Mouse (Mus musculus): ENCODE measurements around the gene Gclm. TPM values are rescaled to one million over a fixed set of nuclear protein-coding genes. Genes with fewer than 3 reads are reported as not detected.
"Not testable (repeated sequence)": the region's sequence is repeated elsewhere in the genome, so short reads cannot be mapped to it uniquely, and the experiment has no call there.

The Gclm gene
- polyA plus RNA-seq, 1 experiment from 2014 or later, result 51.2 TPM

DNA sequence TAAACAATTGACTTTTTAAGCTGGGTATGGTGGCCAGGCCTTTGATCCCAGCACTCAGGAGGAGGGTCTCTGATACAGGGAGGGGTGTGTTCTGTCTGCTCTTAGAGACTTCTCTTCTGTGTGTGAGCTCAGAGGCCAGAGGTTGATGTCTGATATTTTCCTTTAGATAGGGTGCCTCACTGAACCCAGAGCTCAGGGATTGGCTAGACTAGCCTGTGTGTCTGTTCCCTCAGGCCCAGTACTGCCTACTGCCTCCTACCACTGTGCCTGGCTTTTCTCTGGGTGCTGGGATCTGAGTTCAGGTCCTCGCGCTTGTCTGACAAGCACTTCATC is 2.4 kb downstream of the Gclm start:
- no peak overlapping the region for H3K9ac ChIP-seq (replicated peaks; ENCODE audit: low read depth, low read length)
- no peak overlapping the region for H3K4me3 ChIP-seq (replicated peaks; ENCODE audit: low read length)
- H3K27me3 ChIP-seq (replicated peaks; ENCODE audit: control insufficient read depth, insufficient read depth, low read length), result no peaks in the 10 kb centered on the region
- H3K4me1 ChIP-seq (replicated peaks; ENCODE audit: control insufficient read depth, insufficient read depth, low read length), result peaks cover 15% of the 10 kb centered on the region
- H3K4me2 ChIP-seq (ENCODE audit: low read length), result no peak overlapping the region
- H3K36me3 ChIP-seq (ENCODE audit: control insufficient read depth, insufficient read depth), result no peaks in the 10 kb centered on the region
- no peak for ATAC-seq
- no peak overlapping the region for H3K27ac ChIP-seq (ENCODE audit: low read length)
- WGBS, result 100% methylated on average over 2 of the region's 2 CpGs
- no peaks in the 10 kb centered on the region; the same call in 1 of the 2 replicates for H3K9me3 ChIP-seq (ENCODE audit: control insufficient read depth, low read length)

DNA sequence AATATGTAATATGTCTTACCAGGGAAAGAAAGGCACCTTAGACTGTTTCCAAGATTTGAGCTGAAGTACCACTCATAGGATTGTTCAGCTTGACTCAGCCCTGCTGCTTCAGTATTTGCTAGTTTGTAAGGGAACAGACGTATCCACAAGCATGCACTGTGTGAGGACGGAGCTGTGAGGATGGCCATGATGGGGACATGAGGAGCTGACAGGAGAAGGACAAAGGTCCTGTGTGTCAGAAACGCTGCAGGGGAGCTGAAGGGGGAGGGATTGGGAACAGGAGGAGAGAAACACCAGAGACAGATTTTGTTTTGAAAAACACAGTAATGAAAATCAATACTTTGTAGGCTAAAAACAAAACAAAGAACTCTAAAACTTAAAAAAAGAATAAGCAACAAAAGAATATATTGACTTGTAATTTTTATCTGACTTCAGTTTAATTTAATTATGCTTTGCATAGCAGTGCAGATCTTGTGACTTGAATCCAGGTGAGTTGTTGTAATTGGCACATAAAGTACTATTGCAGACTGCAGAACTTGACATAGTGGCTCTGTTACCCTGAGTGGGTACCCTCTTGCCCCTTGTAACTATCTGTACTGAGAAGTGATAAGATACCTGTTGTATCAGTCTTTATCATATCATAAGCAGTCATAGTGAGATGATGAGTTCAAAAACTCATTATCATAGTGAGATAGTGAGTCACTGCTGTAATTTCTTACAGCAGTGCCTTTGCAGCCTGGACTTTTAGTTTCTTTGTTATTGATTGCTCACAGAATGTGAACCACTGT is 7.3 kb downstream of the Gclm start:
- Histone ChIP-seq H3K4me2 (ENCODE audit: low read length) (no peak overlapping the region), H3K9ac (replicated peaks; ENCODE audit: low read depth, low read length) (no peak overlapping the region), H3K36me3 (ENCODE audit: control insufficient read depth, insufficient read depth) (no peaks in the 10 kb centered on the region), H3K9me3 (ENCODE audit: control insufficient read depth, low read length) (no peaks in the 10 kb centered on the region; the same call in 1 of the 2 replicates), H3K27me3 (replicated peaks; ENCODE audit: control insufficient read depth, insufficient read depth, low read length) (no peaks in the 10 kb centered on the region), H3K4me1 (replicated peaks; ENCODE audit: control insufficient read depth, insufficient read depth, low read length) (peaks cover 3% of the 10 kb centered on the region), H3K27ac (ENCODE audit: low read length) (no peak overlapping the region), H3K4me3 (replicated peaks; ENCODE audit: low read length) (no peak overlapping the region)
- 47% methylated on average over 3 of the region's 3 CpGs for WGBS
- no peak for ATAC-seq

DNA sequence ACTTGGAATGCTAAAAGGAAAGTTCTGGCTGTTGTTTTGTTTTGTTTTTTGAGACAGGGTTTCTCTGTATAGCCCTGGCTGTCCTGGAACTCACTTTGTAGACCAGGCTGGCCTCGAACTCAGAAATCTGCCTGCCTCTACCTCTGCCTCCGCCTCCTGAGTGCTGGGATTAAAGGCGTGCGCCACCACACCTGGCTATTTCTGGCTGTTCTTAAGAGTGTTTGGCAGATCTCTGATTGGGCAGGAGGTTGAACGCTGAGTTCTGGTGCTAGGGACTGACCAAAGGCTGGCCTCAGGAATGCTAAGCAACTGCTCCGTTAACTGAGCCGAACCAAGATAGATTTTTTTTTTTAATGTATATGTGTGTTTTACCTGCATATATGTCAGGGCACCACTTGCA is 8.7 kb downstream of the Gclm start:
- H3K27ac ChIP-seq (ENCODE audit: low read length); H3K36me3 ChIP-seq (ENCODE audit: control insufficient read depth, insufficient read depth); H3K4me2 ChIP-seq (ENCODE audit: low read length); H3K9me3 ChIP-seq (ENCODE audit: control insufficient read depth, low read length); H3K4me3 ChIP-seq (replicated peaks; ENCODE audit: low read length); H3K4me1 ChIP-seq (replicated peaks; ENCODE audit: control insufficient read depth, insufficient read depth, low read length); ATAC-seq; H3K9ac ChIP-seq (replicated peaks; ENCODE audit: low read depth, low read length); H3K27me3 ChIP-seq (replicated peaks; ENCODE audit: control insufficient read depth, insufficient read depth, low read length): not testable (repeated sequence)
- WGBS, result 89% methylated on average over 7 of the region's 7 CpGs

DNA sequence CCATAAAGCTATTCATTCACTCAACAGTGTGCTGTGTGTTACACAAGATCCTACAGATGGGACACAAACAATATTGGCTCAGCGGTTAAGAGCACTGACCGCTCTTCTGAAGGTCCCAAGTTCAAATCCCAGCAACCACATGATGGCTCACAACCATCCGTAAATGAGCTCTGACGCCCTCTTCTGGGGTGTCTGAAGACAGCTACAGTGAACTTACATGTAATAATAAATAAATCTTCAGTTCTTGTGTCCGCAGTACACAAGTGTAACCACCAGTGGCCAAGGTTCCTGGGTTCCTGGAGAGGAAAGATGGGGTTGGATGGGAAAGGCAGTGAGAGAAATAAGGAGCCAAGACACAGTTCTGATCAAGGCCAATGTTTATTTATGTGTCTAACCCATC is 24.6 kb downstream of the Gclm start:
- no peak for ATAC-seq
- 72% methylated on average over 5 of the region's 5 CpGs for WGBS
- peaks cover 4% of the 10 kb centered on the region for H3K4me1 ChIP-seq (replicated peaks; ENCODE audit: control insufficient read depth, insufficient read depth, low read length)

DNA sequence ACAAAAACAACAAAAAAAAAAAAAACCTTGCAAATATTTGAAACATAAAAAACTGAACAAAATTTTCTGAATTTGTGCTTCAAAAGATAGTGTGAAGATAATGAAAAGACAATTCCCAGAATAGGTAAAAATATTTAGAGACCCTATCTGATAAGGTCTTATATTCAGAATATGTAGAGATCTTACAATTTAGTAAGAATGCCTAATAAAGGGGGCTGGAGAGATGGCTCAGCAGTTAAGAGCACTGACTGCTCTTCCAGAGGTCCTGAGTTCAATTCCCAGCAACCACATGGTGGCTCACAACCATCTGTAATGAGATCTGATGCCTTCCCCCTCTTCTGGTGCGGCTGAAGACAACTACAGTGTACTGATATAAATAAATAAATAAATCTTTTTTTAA is 27.2 kb downstream of the Gclm start:
- WGBS, result 67% methylated on average over 1 of the region's 1 CpGs

More for the DNA sequence above, 24.6 kb downstream of the Gclm start:
- Histone ChIP-seq H3K9ac (replicated peaks; ENCODE audit: low read depth, low read length) (no peak overlapping the region), H3K4me3 (replicated peaks; ENCODE audit: low read length) (no peak overlapping the region), H3K36me3 (ENCODE audit: control insufficient read depth, insufficient read depth) (peaks cover 4% of the 10 kb centered on the region; the same call in 1 of the 2 replicates), H3K9me3 (ENCODE audit: control insufficient read depth, low read length) (no peaks in the 10 kb centered on the region), H3K4me2 (ENCODE audit: low read length) (no peak overlapping the region), H3K27ac (ENCODE audit: low read length) (no peak overlapping the region), H3K27me3 (replicated peaks; ENCODE audit: control insufficient read depth, insufficient read depth, low read length) (no peaks in the 10 kb centered on the region)

DNA sequence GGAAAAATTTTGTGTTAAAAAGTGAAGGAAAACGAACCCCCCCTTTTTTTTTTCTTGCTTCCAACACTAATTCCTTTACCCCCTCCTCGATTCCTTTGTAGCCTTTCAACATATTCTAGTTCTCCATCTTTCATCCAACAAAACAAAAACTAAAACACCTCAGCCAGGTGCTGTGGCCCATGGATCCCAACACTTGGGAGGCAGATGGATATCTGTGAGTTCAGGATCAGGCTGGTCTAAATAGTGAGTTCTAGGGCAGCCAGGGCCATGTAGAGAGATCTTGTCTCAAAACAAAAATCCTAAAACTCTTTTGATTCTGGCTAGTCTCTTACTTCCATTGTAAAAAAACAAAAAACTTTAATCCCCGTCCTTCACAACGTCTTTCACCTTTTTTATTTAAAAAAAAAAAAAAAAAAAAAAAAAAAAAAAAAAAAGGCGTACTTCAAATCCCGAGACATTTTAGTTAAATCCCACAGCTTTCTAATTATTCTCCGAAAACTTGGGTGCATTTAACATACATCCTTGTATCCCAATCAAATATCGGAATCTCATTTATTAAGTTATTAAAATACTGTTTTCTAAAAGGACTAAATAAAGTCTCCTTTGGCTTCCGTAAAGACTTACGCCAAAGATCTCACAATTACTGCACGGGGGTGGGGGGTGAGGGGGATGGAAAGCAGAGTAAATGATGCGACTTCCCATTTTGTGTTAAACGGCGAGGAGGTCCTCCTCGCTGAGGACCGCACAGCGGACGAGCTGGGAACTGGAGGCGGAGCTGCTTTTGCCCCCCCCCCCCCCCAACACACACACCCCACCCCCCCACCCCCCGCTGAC is 28.3 kb downstream of the Gclm start:
- WGBS, result 8% methylated on average over 18 of the region's 20 CpGs
- H3K9ac ChIP-seq (replicated peaks; ENCODE audit: low read depth, low read length), result peak overlapping the region; percentile 93
- ATAC-seq, result no peak
- H3K36me3 ChIP-seq (ENCODE audit: control insufficient read depth, insufficient read depth), result peaks cover 3% of the 10 kb centered on the region; the same call in 1 of the 2 replicates
- peak overlapping the region; percentile 44 for H3K4me2 ChIP-seq (ENCODE audit: low read length)
- H3K4me3 ChIP-seq (replicated peaks; ENCODE audit: low read length), result peak overlapping the region; percentile 97
- H3K9me3 ChIP-seq (ENCODE audit: control insufficient read depth, low read length), result no peaks in the 10 kb centered on the region
- peaks cover 34% of the 10 kb centered on the region for H3K4me1 ChIP-seq (replicated peaks; ENCODE audit: control insufficient read depth, insufficient read depth, low read length)
- no peaks in the 10 kb centered on the region for H3K27me3 ChIP-seq (replicated peaks; ENCODE audit: control insufficient read depth, insufficient read depth, low read length)
- H3K27ac ChIP-seq (ENCODE audit: low read length), result peak overlapping the region; percentile 61

More for the DNA sequence above, 27.2 kb downstream of the Gclm start:
- not testable (repeated sequence) for H3K27ac ChIP-seq (ENCODE audit: low read length); H3K4me2 ChIP-seq (ENCODE audit: low read length); H3K9me3 ChIP-seq (ENCODE audit: control insufficient read depth, low read length); ATAC-seq; H3K9ac ChIP-seq (replicated peaks; ENCODE audit: low read depth, low read length); H3K36me3 ChIP-seq (ENCODE audit: control insufficient read depth, insufficient read depth); H3K4me3 ChIP-seq (replicated peaks; ENCODE audit: low read length); H3K27me3 ChIP-seq (replicated peaks; ENCODE audit: control insufficient read depth, insufficient read depth, low read length)
- peaks cover 25% of the 10 kb centered on the region for H3K4me1 ChIP-seq (replicated peaks; ENCODE audit: control insufficient read depth, insufficient read depth, low read length)

DNA sequence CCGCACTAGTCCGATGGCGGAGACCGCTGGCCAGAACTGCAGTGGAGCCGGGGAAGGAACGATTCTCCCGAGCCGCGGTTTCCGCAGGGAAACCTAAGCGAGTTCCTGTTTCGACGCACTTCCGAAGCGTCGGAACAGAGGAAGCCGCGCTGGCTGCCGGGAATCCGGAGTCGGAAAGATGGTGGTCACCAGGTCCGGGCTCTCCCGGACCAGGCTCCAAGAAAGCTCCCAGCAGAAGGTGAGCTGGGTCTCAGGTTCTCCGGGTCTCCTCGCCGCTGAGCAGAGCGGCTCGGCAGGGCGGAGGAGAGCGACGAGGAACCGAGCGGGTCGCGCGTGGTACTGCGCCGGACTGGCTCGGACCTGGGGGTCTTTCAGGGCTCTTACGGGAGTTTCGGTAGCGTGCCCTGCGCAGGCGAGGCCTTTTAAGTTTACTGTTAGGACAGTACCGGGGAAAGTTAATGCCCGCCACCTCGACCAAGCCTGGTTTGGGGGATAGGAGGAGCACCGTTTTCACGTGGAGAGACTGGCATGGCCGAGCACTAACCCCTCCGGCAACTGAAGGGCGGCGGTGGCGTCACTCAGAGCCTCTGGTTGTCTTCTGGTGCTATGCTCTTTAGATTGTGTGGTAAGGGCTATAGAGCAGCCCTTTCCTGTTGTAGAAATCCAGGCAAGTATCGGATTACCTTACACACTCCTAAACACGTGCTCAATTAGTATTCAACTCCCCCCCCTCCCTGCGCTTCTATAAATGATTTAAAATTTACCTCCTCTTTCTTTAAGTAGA is 29.1 kb downstream of the Gclm start, which contains the start of gene Dnttip2:
Gene Dnttip2 (plus strand): TSS at position 148 of the 784 bp plus-strand sequence.
- WGBS, result under 1% methylated on average over 57 of the region's 57 CpGs
- peak within 1 kb of the TSS; percentile 94 for H3K4me2 ChIP-seq (ENCODE audit: low read length)
- H3K9me3 ChIP-seq (ENCODE audit: control insufficient read depth, low read length), result no peaks in the 10 kb centered on the region
- H3K36me3 ChIP-seq (ENCODE audit: control insufficient read depth, insufficient read depth), result peaks cover 3% of the 10 kb centered on the region; the same call in 1 of the 2 replicates
- peak; percentile 97 for ATAC-seq
- peak within 1 kb of the TSS; percentile 93 for H3K9ac ChIP-seq (replicated peaks; ENCODE audit: low read depth, low read length)
- H3K27me3 ChIP-seq (replicated peaks; ENCODE audit: control insufficient read depth, insufficient read depth, low read length), result no peaks in the 10 kb centered on the region
- H3K4me1 ChIP-seq (replicated peaks; ENCODE audit: control insufficient read depth, insufficient read depth, low read length), result peaks cover 34% of the 10 kb centered on the region
- H3K27ac ChIP-seq (ENCODE audit: low read length), result peak within 1 kb of the TSS; percentile 63
- peak within 1 kb of the TSS; percentile 97 for H3K4me3 ChIP-seq (replicated peaks; ENCODE audit: low read length)

DNA sequence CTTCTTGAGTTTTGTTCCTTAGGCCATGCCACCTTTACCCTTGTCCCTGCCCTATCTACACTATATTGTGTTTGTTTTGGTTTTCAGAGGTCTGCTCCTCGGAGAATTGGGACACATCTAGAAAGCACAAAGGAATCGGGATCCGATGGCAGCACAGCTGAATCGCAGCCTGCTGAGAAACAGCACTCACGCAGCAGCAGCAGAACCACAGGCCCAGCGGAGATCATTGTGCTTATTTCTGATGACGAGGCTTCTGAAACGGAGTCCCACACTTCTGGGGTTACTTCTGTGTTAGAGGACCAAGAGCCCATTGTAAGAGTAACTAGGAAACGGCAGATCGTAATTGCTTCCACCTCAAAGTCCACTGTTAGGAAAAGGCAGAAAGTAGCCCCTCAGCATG is 29.8 kb downstream of the Gclm start:
- 71% methylated on average over 10 of the region's 10 CpGs for WGBS
- Histone ChIP-seq H3K9ac (replicated peaks; ENCODE audit: low read depth, low read length) (peak overlapping the region; percentile 93; the same call in 1 of the 2 replicates), H3K4me1 (replicated peaks; ENCODE audit: control insufficient read depth, insufficient read depth, low read length) (peaks cover 34% of the 10 kb centered on the region)

DNA sequence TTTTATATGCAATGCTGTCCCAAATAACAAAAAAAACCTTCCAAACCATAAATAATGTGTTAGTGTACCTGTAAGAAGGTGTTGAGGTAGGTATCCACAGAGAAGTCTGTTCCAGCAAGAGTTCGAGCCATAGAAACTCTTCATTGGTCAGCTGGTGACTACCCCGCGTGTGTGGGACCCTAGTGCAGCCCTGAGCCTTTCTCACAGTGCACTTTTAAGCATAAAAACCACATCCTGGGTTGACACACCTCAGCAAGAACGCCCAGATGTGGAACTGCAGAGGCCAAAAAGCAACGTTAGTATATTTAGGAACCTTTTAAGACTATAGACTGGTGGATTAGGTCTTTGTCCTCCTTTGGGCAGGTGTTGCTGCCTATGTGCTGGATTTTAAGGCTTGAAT is 41.8 kb downstream of the Gclm start:
- no peak for ATAC-seq
- Histone ChIP-seq H3K36me3 (ENCODE audit: control insufficient read depth, insufficient read depth) (peaks cover 26% of the 10 kb centered on the region), H3K4me3 (replicated peaks; ENCODE audit: low read length) (no peak overlapping the region), H3K4me2 (ENCODE audit: low read length) (no peak overlapping the region), H3K9ac (replicated peaks; ENCODE audit: low read depth, low read length) (no peak overlapping the region), H3K27me3 (replicated peaks; ENCODE audit: control insufficient read depth, insufficient read depth, low read length) (no peaks in the 10 kb centered on the region), H3K4me1 (replicated peaks; ENCODE audit: control insufficient read depth, insufficient read depth, low read length) (peaks cover 10% of the 10 kb centered on the region), H3K27ac (ENCODE audit: low read length) (no peak overlapping the region), H3K9me3 (ENCODE audit: control insufficient read depth, low read length) (no peaks in the 10 kb centered on the region)
- WGBS, result 74% methylated on average over 5 of the region's 5 CpGs

More for the DNA sequence above, 29.8 kb downstream of the Gclm start:
- Histone ChIP-seq H3K4me3 (replicated peaks; ENCODE audit: low read length) (peak overlapping the region; percentile 97), H3K4me2 (ENCODE audit: low read length) (peak overlapping the region; percentile 94), H3K27me3 (replicated peaks; ENCODE audit: control insufficient read depth, insufficient read depth, low read length) (no peaks in the 10 kb centered on the region), H3K9me3 (ENCODE audit: control insufficient read depth, low read length) (no peaks in the 10 kb centered on the region), H3K27ac (ENCODE audit: low read length) (no peak overlapping the region), H3K36me3 (ENCODE audit: control insufficient read depth, insufficient read depth) (peaks cover 3% of the 10 kb centered on the region; the same call in 1 of the 2 replicates)
- no peak for ATAC-seq
